Mouse (Mus musculus) limb, embryonic 11.5 days (tissue): Measurements from ENCODE around the gene Birc3. TPM values are rescaled to one million over a fixed set of nuclear protein-coding genes. Genes with fewer than 3 reads are reported as not detected.

ENCODE experiments used
- ATAC-seq: fragments of 200-750 bp; cut with Nextera tagmentation; 2 replicates; pipeline ENCODE4 v1.8.0; 2017; ENCODE audit warnings: low read depth; ENCODE audit not compliant: insufficient number of reproducible peaks, low FRiP score, low TSS enrichment
- DNase-seq: peaks from one replicate; pipeline ENCODE4 v3.0.0-alpha.2; 2015; ENCODE audit warnings: low spot score
- H3K27ac ChIP-seq: fragments of 300-500 bp; sonication (generic); replicated peaks from 2 replicates; pipeline ENCODE4 v1.5.1; 2014; ENCODE audit warnings: low read depth, mild to moderate bottlenecking, low read length
- H3K27me3 ChIP-seq: fragments of 300-500 bp; sonication (generic); 2 replicates; pipeline ENCODE4 v1.6.1; 2014; ENCODE audit warnings: mild to moderate bottlenecking, low read length, mixed read lengths; ENCODE audit not compliant: control insufficient read depth, insufficient read depth
- H3K36me3 ChIP-seq: fragments of 300-500 bp; sonication (generic); 2 replicates; pipeline ENCODE4 v1.6.1; 2014; ENCODE audit warnings: mild to moderate bottlenecking, low read length, moderate library complexity, mixed read lengths; ENCODE audit not compliant: control insufficient read depth, insufficient read depth
- H3K4me1 ChIP-seq: fragments of 300-500 bp; sonication (generic); 2 replicates; pipeline ENCODE4 v1.6.1; 2014; ENCODE audit warnings: low read length, mixed read lengths; ENCODE audit not compliant: control insufficient read depth, insufficient read depth
- H3K4me2 ChIP-seq: fragments of 300-500 bp; sonication (generic); 2 replicates; pipeline ENCODE4 v1.6.1; 2014; ENCODE audit warnings: low read depth, mild to moderate bottlenecking, moderate library complexity; ENCODE audit not compliant: severe bottlenecking
- H3K4me3 ChIP-seq: fragments of 300-500 bp; sonication (generic); 2 replicates; pipeline ENCODE4 v1.5.1; 2014; ENCODE audit warnings: low read depth, low read length
- H3K9ac ChIP-seq: fragments of 300-500 bp; sonication (generic); 2 replicates; pipeline ENCODE4 v1.6.1; 2014; ENCODE audit warnings: mild to moderate bottlenecking, low read length
- H3K9me3 ChIP-seq: fragments of 300-500 bp; sonication (generic); 2 replicates; pipeline ENCODE4 v1.6.1; 2016; ENCODE audit warnings: low read length; ENCODE audit not compliant: control insufficient read depth
- WGBS: fragments of 180-500 bp; shearing (Covaris S2); extraction: QIAGEN DNeasy Blood & Tissue Kit; methylation state at CpG from one replicate; pipeline ENCODE4 v1.1.7; 2014; 5-methylcytosine and 5-hydroxymethylcytosine counted together
- polyA plus RNA-seq: library from polyadenylated mRNA; unstranded; fragments of >200 nt; fragmentation: Nextera tagmentation; extraction: Ambion mirVana; gene quantifications from 2 replicates; pipeline ENCODE4 v1.2.1, GENCODE M21; 2014

The Birc3 gene
- polyA plus RNA-seq, 1 experiment from 2014 or later = 5.9 TPM

GRCm38 (mm10) chr9:7837806-7838440 is 35.1 kb downstream of the Birc3 start:
- peak overlapping the region; percentile 63 for H3K4me3 ChIP-seq

GRCm38 (mm10) chr9:7836905-7837805 is 35.8 kb downstream of the Birc3 start, which contains the start of gene Birc2:
Gene Birc2, minus strand, starts transcription at chr9:7837064.
- peak within 1 kb of the TSS; percentile 47 for H3K4me2 ChIP-seq
- DNase-seq = peak; percentile 97
- peak within 1 kb of the TSS; percentile 88 for H3K9ac ChIP-seq
- under 1% methylated on average over 63 of the region's 68 CpGs for WGBS
- no peaks in the 10 kb centered on the region for H3K9me3 ChIP-seq
- peaks cover 2% of the 10 kb centered on the region; the same call in 1 of the 2 replicates for H3K36me3 ChIP-seq
- H3K4me3 ChIP-seq = peak within 1 kb of the TSS; percentile 63
- peak within 1 kb of the TSS; percentile 87 for H3K27ac ChIP-seq
- no peaks in the 10 kb centered on the region for H3K27me3 ChIP-seq
- peak; percentile 96 for ATAC-seq
- H3K4me1 ChIP-seq = no peaks in the 10 kb centered on the region

More at GRCm38 (mm10) chr9:7837806-7838440, 35.1 kb downstream of the Birc3 start:
- H3K4me1 ChIP-seq = no peaks in the 10 kb centered on the region
- no peaks in the 10 kb centered on the region for H3K9me3 ChIP-seq
- peak overlapping the region; percentile 88 for H3K9ac ChIP-seq
- DNase-seq (peak; percentile 56), ATAC-seq (peak; percentile 5; the same call in 1 of the 2 replicates)
- peak overlapping the region; percentile 87 for H3K27ac ChIP-seq
- H3K27me3 ChIP-seq = no peaks in the 10 kb centered on the region
- peak overlapping the region; percentile 47 for H3K4me2 ChIP-seq
- 23% methylated on average over 14 of the region's 14 CpGs for WGBS
- peaks cover 2% of the 10 kb centered on the region; the same call in 1 of the 2 replicates for H3K36me3 ChIP-seq

DNA sequence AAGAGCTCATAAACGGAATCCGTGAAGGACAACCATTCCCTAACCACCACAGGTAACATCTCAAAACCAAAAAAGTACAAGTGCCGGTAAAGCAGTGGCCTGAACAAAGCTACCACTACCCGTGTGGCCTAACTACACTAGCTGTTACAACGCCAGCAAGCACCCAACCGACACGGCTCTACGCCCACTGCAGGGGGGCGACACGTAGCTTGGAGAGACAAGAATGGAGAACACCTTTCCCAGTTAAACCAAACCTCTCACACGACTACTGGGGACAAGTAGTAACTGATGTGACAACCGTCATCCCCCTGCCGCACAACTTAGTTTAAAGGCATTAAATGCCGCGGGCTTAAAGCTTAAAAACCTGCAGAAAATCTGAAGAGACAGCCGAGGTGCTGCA is 36.7 kb downstream of the Birc3 start:
- Histone ChIP-seq H3K4me3 (peak overlapping the region; percentile 63), H3K4me1 (no peaks in the 10 kb centered on the region), H3K27ac (peak overlapping the region; percentile 87), H3K9ac (peak overlapping the region; percentile 88), H3K27me3 (no peaks in the 10 kb centered on the region), H3K36me3 (peaks cover 2% of the 10 kb centered on the region; the same call in 1 of the 2 replicates), H3K4me2 (peak overlapping the region; percentile 47), H3K9me3 (no peaks in the 10 kb centered on the region)
- WGBS = under 1% methylated on average over 16 of the region's 16 CpGs
- peak; percentile 76 for DNase-seq
- ATAC-seq = peak; percentile 14; the same call in 1 of the 2 replicates

- no peaks in the 10 kb centered on the region for H3K9me3 ChIP-seq
- ATAC-seq = no peak
- no peak overlapping the region for H3K4me3 ChIP-seq
- H3K4me2 ChIP-seq = no peak overlapping the region
- H3K36me3 ChIP-seq = peaks cover 2% of the 10 kb centered on the region; the same call in 1 of the 2 replicates
- H3K4me1 ChIP-seq = no peaks in the 10 kb centered on the region
- H3K27me3 ChIP-seq = no peaks in the 10 kb centered on the region
- no peak for DNase-seq
- WGBS = 94% methylated on average over 1 of the region's 1 CpGs
- no peak overlapping the region for H3K9ac ChIP-seq
- no peak overlapping the region for H3K27ac ChIP-seq
Measured at GRCm38 (mm10) chr9:7835302-7835701, 37.7 kb downstream of the Birc3 start.

- Histone ChIP-seq H3K27me3 (no peaks in the 10 kb centered on the region), H3K4me1 (no peaks in the 10 kb centered on the region), H3K4me3 (no peak overlapping the region), H3K36me3 (peaks cover 2% of the 10 kb centered on the region; the same call in 1 of the 2 replicates), H3K9ac (no peak overlapping the region), H3K9me3 (no peaks in the 10 kb centered on the region), H3K27ac (no peak overlapping the region), H3K4me2 (no peak overlapping the region)
- DNase-seq (no peak), ATAC-seq (no peak)
- WGBS = 89% methylated on average over 6 of the region's 6 CpGs
Measured at GRCm38 (mm10) chr9:7833421-7833820, 39.6 kb downstream of the Birc3 start.

DNA sequence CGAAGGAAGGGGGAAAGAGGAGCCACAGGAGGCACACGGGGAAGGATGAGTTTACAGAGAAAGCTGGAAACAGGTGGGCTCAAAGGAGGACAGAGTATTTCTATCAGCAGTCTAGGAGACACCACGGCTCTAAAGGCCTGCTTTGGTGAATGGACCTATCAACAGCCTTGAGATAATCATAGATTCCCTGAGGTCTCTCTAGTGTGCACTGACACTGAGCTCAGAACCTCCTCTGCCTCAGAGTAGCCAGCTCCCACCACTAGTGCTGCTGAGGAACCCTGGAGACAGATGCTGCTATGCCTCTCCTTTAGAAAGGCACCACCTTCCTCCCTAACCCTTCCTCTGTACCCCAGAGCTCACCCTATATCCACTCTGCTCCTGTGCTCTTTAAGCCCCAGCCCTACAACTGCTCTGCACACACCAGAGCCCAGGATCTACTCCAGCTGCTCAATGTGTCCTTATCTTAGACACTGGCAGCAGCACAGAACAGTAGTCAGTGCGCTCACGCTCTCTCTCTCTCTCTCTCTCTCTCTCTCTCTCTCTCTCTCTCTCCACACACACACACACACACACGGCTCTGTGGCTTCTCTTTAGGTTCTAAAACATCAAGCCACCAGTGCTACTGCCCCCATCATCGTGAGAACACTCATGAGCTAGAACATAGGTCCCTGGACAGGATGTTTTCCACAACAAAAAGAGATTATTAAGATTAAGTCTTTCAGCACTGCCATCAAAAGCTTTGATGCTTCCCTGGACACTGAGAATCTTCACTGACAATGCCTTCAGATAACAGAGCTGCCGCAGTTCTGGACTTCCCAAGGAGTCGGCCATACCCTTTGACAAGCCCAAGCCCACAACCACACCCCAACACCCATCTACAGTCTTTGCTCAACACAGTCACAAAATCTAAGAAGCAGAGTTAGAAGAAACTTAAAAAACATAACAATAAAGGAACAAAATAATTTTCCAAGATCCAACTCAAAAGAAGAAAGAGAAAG is 43.2 kb downstream of the Birc3 start:
- 85% methylated on average over 9 of the region's 9 CpGs for WGBS
- DNase-seq = no peak
- no peaks in the 10 kb centered on the region for H3K4me1 ChIP-seq
- no peak overlapping the region for H3K9ac ChIP-seq
- no peaks in the 10 kb centered on the region for H3K27me3 ChIP-seq
- ATAC-seq = no peak
- peaks cover 2% of the 10 kb centered on the region; the same call in 1 of the 2 replicates for H3K36me3 ChIP-seq
- no peaks in the 10 kb centered on the region for H3K9me3 ChIP-seq
- H3K4me2 ChIP-seq = no peak overlapping the region
- H3K4me3 ChIP-seq = no peak overlapping the region
- H3K27ac ChIP-seq = no peak overlapping the region

- H3K4me2 ChIP-seq = no peak overlapping the region
- ATAC-seq (no peak), DNase-seq (no peak)
- H3K36me3 ChIP-seq = peaks cover under 1% of the 10 kb centered on the region; the same call in 1 of the 2 replicates
- H3K9me3 ChIP-seq = no peaks in the 10 kb centered on the region
- H3K4me1 ChIP-seq = no peaks in the 10 kb centered on the region
- H3K9ac ChIP-seq = no peak overlapping the region
- H3K27me3 ChIP-seq = no peaks in the 10 kb centered on the region
- no peak overlapping the region for H3K4me3 ChIP-seq
- H3K27ac ChIP-seq = no peak overlapping the region
- 94% methylated on average over 4 of the region's 4 CpGs for WGBS
Measured at GRCm38 (mm10) chr9:7828706-7829105, 44.3 kb downstream of the Birc3 start.
